Mouse (Mus musculus) embryonic facial prominence, embryonic 13.5 days (tissue): Measurements from ENCODE around the gene Npl. TPM values are rescaled to one million over a fixed set of nuclear protein-coding genes. Genes with fewer than 3 reads are reported as not detected.
A peak's percentile ranks its signal among the peaks of the same experiment; 100 is the strongest.
"Not testable (repeated sequence)": the region's sequence is repeated elsewhere in the genome, so short reads cannot be mapped to it uniquely, and the experiment has no call there.

Experiments used
- ATAC-seq: fragments of 200-750 bp; cut with Nextera tagmentation; 2 replicates; pipeline ENCODE4 v1.8.0; 2017; ENCODE audit warnings: low read depth; ENCODE audit not compliant: insufficient number of reproducible peaks, insufficient read depth, low FRiP score, low TSS enrichment
- H3K27ac ChIP-seq: fragments of 300-500 bp; sonication (generic); 2 replicates; pipeline ENCODE4 v1.5.1; 2015; ENCODE audit warnings: moderate library complexity, mild to moderate bottlenecking, inconsistent platforms
- H3K27me3 ChIP-seq: fragments of 300-500 bp; sonication (generic); 2 replicates; pipeline ENCODE4 v1.6.1; 2015; ENCODE audit warnings: mild to moderate bottlenecking, inconsistent platforms
- H3K36me3 ChIP-seq: fragments of 300-500 bp; sonication (generic); 2 replicates; pipeline ENCODE4 v1.6.1; 2015; ENCODE audit warnings: mild to moderate bottlenecking, inconsistent platforms
- H3K4me1 ChIP-seq: fragments of 300-500 bp; sonication (generic); 2 replicates; pipeline ENCODE4 v1.6.1; 2015; ENCODE audit warnings: inconsistent platforms
- H3K4me2 ChIP-seq: fragments of 300-500 bp; sonication (generic); 2 replicates; pipeline ENCODE4 v1.6.1; 2015; ENCODE audit warnings: moderate library complexity, mild to moderate bottlenecking, inconsistent platforms
- H3K4me3 ChIP-seq: fragments of 300-500 bp; sonication (generic); 2 replicates; pipeline ENCODE4 v1.5.1; 2015; ENCODE audit warnings: mild to moderate bottlenecking, inconsistent platforms
- H3K9ac ChIP-seq: fragments of 300-500 bp; sonication (generic); 2 replicates; pipeline ENCODE4 v1.6.1; 2015; ENCODE audit warnings: mild to moderate bottlenecking, inconsistent platforms
- H3K9me3 ChIP-seq: fragments of 300-500 bp; sonication (generic); 2 replicates; pipeline ENCODE4 v1.6.1; 2016; ENCODE audit warnings: inconsistent platforms
- WGBS: fragments of 180-500 bp; shearing (Covaris S2); methylation state at CpG from one replicate; pipeline ENCODE4 v1.1.7; 2015; ENCODE audit warnings: mixed read lengths; 5-methylcytosine and 5-hydroxymethylcytosine counted together
- polyA plus RNA-seq: library from polyadenylated mRNA; unstranded; fragments of >200 nt; fragmentation: Nextera tagmentation; extraction: Ambion mirVana; gene quantifications from 2 replicates; pipeline ENCODE4 v1.2.1, GENCODE M21; 2015

Npl gene
- polyA plus RNA-seq, 1 experiment from 2014 or later = 11.3 TPM

GRCm38 (mm10) chr1:153486767-153487499 lies 62.9 kb downstream of the Npl start:
- WGBS = under 1% methylated on average over 61 of the region's 64 CpGs
- Histone ChIP-seq H3K36me3 (peaks cover 11% of the 10 kb centered on the region), H3K27me3 (no peaks in the 10 kb centered on the region), H3K4me2 (peak overlapping the region; percentile 83), H3K9me3 (no peaks in the 10 kb centered on the region), H3K4me1 (peaks cover 24% of the 10 kb centered on the region), H3K9ac (peak overlapping the region; percentile 100), H3K27ac (peak overlapping the region; percentile 93), H3K4me3 (peak overlapping the region; percentile 99)
- peak; percentile 71 for ATAC-seq

GRCm38 (mm10) chr1:153486120-153486519 lies 63.7 kb downstream of the Npl start:
- H3K36me3 ChIP-seq = peaks cover 18% of the 10 kb centered on the region
- not testable (repeated sequence) for ATAC-seq, H3K9me3 ChIP-seq, H3K27ac ChIP-seq, H3K27me3 ChIP-seq
- H3K4me3 ChIP-seq = peak overlapping the region; percentile 99
- peak overlapping the region; percentile 100 for H3K9ac ChIP-seq
- H3K4me2 ChIP-seq = peak overlapping the region; percentile 83
- peaks cover 24% of the 10 kb centered on the region for H3K4me1 ChIP-seq
- WGBS = 12% methylated on average over 6 of the region's 6 CpGs

GRCm38 (mm10) chr1:153485201-153485796 lies 64.5 kb downstream of the Npl start:
- H3K4me3 ChIP-seq = peak overlapping the region; percentile 99
- H3K36me3 ChIP-seq = peaks cover 26% of the 10 kb centered on the region
- peak overlapping the region; percentile 83 for H3K4me2 ChIP-seq
- no peaks in the 10 kb centered on the region for H3K9me3 ChIP-seq
- no peak overlapping the region for H3K27ac ChIP-seq
- H3K27me3 ChIP-seq = no peaks in the 10 kb centered on the region
- peak overlapping the region; percentile 51; the same call in 1 of the 2 replicates for H3K9ac ChIP-seq
- ATAC-seq = no peak
- WGBS = 50% methylated on average over 2 of the region's 2 CpGs
- peaks cover 24% of the 10 kb centered on the region for H3K4me1 ChIP-seq

DNA sequence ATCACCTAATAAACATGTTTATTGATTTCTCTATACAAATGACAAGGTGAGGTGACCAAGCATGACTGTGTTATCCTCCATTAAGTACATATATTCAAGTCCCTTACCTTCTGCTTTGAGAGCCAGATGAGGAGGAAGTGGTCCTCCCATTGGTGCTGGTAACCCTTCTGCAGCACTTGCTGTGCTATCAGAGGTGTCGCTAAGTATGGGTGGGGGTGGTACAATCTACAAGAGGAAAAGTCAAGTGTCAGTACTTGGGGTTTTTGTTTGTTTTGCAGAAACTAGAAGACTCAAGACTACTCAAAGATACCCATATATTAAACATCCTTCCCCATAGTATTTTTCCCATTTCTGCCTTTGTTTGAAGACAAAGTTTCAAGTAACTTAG lies 68.8 kb downstream of the Npl start:
- no peaks in the 10 kb centered on the region for H3K9me3 ChIP-seq
- H3K27ac ChIP-seq = no peak overlapping the region
- H3K27me3 ChIP-seq = no peaks in the 10 kb centered on the region
- ATAC-seq = no peak
- 84% methylated on average over 1 of the region's 1 CpGs for WGBS
- no peak overlapping the region for H3K4me3 ChIP-seq
- H3K36me3 ChIP-seq = peaks cover 66% of the 10 kb centered on the region
- no peak overlapping the region for H3K4me2 ChIP-seq
- peaks cover 22% of the 10 kb centered on the region for H3K4me1 ChIP-seq
- H3K9ac ChIP-seq = no peak overlapping the region

DNA sequence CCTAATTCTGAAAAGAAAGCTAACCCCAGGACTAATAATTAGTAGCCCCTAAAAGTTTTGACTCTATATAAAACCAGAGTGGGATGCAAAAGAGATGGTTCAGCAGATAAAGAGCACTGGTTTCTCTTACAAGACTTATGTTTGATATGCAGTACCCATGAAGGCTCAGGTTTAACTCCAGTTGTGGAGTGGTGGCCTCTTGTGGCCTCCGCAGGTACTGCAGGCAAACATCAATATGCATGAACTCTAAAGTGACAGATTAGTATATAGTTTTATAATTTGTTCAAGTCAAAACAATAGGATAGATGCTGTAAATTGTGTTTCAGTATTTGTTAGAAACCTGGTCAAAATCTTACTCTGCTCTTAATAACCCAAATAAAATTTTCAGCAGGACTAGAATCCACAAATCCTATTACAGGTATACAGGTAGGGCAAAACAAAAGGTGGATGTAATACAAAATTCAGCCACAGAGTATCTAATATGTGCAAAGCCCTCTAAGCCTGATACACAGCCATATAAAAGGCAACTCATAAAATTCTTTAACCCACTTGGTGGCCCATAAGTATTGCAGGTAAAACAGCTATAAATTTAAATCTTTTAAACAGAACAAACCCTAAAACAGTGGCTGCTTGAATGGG lies 69.3 kb downstream of the Npl start:
- WGBS = 58% methylated on average over 1 of the region's 1 CpGs
- Histone ChIP-seq H3K4me3 (no peak overlapping the region), H3K4me2 (no peak overlapping the region), H3K9me3 (no peaks in the 10 kb centered on the region), H3K27me3 (no peaks in the 10 kb centered on the region), H3K9ac (no peak overlapping the region), H3K36me3 (peaks cover 68% of the 10 kb centered on the region), H3K4me1 (peaks cover 20% of the 10 kb centered on the region), H3K27ac (no peak overlapping the region)
- ATAC-seq = no peak

- ATAC-seq = no peak
Observed at GRCm38 (mm10) chr1:153479296-153479695, 70.5 kb downstream of the Npl start.

GRCm38 (mm10) chr1:153461796-153462195 lies 88.0 kb downstream of the Npl start:
- ATAC-seq = no peak

More at GRCm38 (mm10) chr1:153479296-153479695, 70.5 kb downstream of the Npl start:
- H3K27ac ChIP-seq = no peak overlapping the region
- no peak overlapping the region for H3K9ac ChIP-seq
- H3K36me3 ChIP-seq = peaks cover 78% of the 10 kb centered on the region
- H3K9me3 ChIP-seq = no peaks in the 10 kb centered on the region
- no peak overlapping the region for H3K4me3 ChIP-seq
- H3K4me2 ChIP-seq = no peak overlapping the region
- WGBS = 88% methylated on average over 1 of the region's 1 CpGs
- H3K4me1 ChIP-seq = peaks cover 7% of the 10 kb centered on the region
- H3K27me3 ChIP-seq = no peaks in the 10 kb centered on the region

DNA sequence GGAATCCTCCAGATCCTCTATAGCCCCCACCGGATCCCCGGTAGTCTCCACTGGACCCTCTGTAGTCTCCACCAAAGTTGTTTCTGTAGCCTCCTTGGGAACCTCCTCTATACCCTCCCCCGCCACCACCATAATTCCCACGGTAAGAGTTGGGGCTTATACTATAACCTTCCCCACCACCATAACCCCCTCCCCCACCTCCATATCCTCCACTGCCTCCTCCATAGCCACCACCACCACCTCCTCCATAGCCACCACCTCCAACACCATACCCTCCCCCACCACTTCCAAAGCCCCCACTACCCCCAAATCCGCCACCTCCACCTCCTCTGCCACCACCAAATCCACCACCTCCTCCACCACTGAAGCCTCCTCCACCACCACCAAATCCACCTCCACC lies 93.7 kb downstream of the Npl start:
- no peak overlapping the region for H3K4me3 ChIP-seq
- H3K9me3 ChIP-seq = no peaks in the 10 kb centered on the region
- H3K4me1 ChIP-seq = no peaks in the 10 kb centered on the region
- no peak overlapping the region for H3K4me2 ChIP-seq
- H3K36me3 ChIP-seq = peaks cover 81% of the 10 kb centered on the region
- H3K9ac ChIP-seq = no peak overlapping the region
- H3K27me3 ChIP-seq = no peaks in the 10 kb centered on the region
- H3K27ac ChIP-seq = no peak overlapping the region
- ATAC-seq = no peak
- WGBS = 83% methylated on average over 5 of the region's 5 CpGs

More at GRCm38 (mm10) chr1:153461796-153462195, 88.0 kb downstream of the Npl start:
- Histone ChIP-seq H3K4me3 (no peak overlapping the region), H3K36me3 (peaks cover 80% of the 10 kb centered on the region), H3K9me3 (no peaks in the 10 kb centered on the region), H3K4me2 (no peak overlapping the region), H3K27me3 (no peaks in the 10 kb centered on the region), H3K9ac (no peak overlapping the region), H3K4me1 (no peaks in the 10 kb centered on the region), H3K27ac (no peak overlapping the region)
- 86% methylated on average over 1 of the region's 1 CpGs for WGBS

- Histone ChIP-seq H3K27me3 (no peaks in the 10 kb centered on the region), H3K36me3 (peaks cover 64% of the 10 kb centered on the region), H3K4me3 (no peak overlapping the region), H3K9me3 (no peaks in the 10 kb centered on the region), H3K4me2 (no peak overlapping the region), H3K4me1 (no peaks in the 10 kb centered on the region), H3K27ac (no peak overlapping the region), H3K9ac (no peak overlapping the region)
- no peak for ATAC-seq
- WGBS = 88% methylated on average over 3 of the region's 3 CpGs
Observed at GRCm38 (mm10) chr1:153453146-153453642, 96.7 kb downstream of the Npl start.
